Mouse (Mus musculus): Measurements from ENCODE around the gene Mtmr14. TPM values are rescaled to one million over a fixed set of nuclear protein-coding genes. Genes with fewer than 3 reads are reported as not detected.

Gene Mtmr14
- total and polyA plus RNA-seq, 3 experiments = 63.9 to 88.0 (median 81.0) TPM

DNA sequence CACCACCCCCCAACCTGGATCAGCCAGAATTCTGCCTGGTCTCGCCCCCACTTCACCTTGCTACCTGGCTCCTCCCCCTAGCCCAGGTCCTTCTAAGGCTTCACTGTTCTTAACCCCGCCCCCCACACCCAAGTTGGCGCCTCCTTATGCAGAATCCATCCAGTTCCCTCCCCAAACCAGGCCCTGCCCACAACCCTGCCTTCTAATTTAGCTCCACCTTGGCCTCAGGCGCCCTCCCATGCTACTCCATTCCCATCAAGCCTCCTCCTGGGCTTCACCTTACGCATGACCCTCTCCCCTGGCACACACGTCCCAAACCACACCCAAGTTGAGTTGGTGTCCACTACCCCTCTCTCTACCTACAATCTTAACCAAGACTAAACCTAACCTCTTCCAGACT lies 45.9 kb downstream of the Mtmr14 start:
- H3K9ac ChIP-seq (ENCODE audit: insufficient read depth, low read depth) = no peak overlapping the region
- DNase-seq (ENCODE audit: extremely low read depth) = no peak
- dilution Hi-C loops (cut with MboI; ENCODE audit: extremely low pct_ligation_motif_present, extremely low pct_unique_long_range_greater_than_20kb, low sequenced_read_pairs) = no loop called here
- H3K27ac ChIP-seq (ENCODE audit: insufficient read depth, low read depth) = no peak overlapping the region
- no peaks in the 10 kb centered on the region for H3K79me2 ChIP-seq (replicated peaks; ENCODE audit: control insufficient read depth, extremely low read depth, insufficient read depth, poor library complexity, severe bottlenecking)
- in situ Hi-C loops (cut with MboI; ENCODE audit: low pct_ligation_motif_present, low pct_unique_long_range_greater_than_20kb, low sequenced_read_pairs) = no loop called here
- H3K4me3 ChIP-seq (replicated peaks in 1 of 3; ENCODE audit: low read depth in 2 of 3, low read length in 2 of 3, poor library complexity in 1 of 3) = no peak overlapping the region
- no peak overlapping the region for H3K4me2 ChIP-seq (ENCODE audit: insufficient read depth, low read depth, poor library complexity, severe bottlenecking)
- peaks cover 0 to 8% of the 10 kb centered on the region in 2 experiments; a peak in 2 of 4 replicates for H3K4me1 ChIP-seq (ENCODE audit: control insufficient read depth in 1 of 2, insufficient read depth in 2 of 2)
- TF ChIP-seq POLR2AphosphoS2 (IDR thresholded peaks at IDR 0.05; ENCODE audit: low read depth, low read length) = no peak
- no peak for TF ChIP-seq ZMIZ1 (IDR thresholded peaks at IDR 0.05; ENCODE audit: low read depth, low read length)
- no peak for TF ChIP-seq MAFK (IDR thresholded peaks at IDR 0.05; ENCODE audit: insufficient replicate concordance, low read length)
- TF ChIP-seq ETS1 (conservative IDR thresholded peaks at IDR 0.05; ENCODE audit: low read depth, low read length) = no peak
- no peak for TF ChIP-seq MXI1 (IDR thresholded peaks at IDR 0.05; ENCODE audit: low read depth, low read length)
- no peak for TF ChIP-seq KAT2A (IDR thresholded peaks at IDR 0.05; ENCODE audit: insufficient replicate concordance, low read length)
- TF ChIP-seq RAD21 (IDR thresholded peaks at IDR 0.05; ENCODE audit: low read depth, low read length) = no peak
- TF ChIP-seq CHD2 (IDR thresholded peaks at IDR 0.05; ENCODE audit: low read length) = no peak
- TF ChIP-seq PAX5 (IDR thresholded peaks at IDR 0.05; ENCODE audit: low read length) = no peak
- no peak for TF ChIP-seq EP300 (IDR thresholded peaks at IDR 0.05; ENCODE audit: low read length)
- no peak for TF ChIP-seq MEF2A (IDR thresholded peaks at IDR 0.05; ENCODE audit: borderline replicate concordance, low read depth, low read length)
- no peak for TF ChIP-seq GABPA (IDR thresholded peaks at IDR 0.05; ENCODE audit: insufficient replicate concordance, low read depth, low read length)
- TF ChIP-seq SIN3A (IDR thresholded peaks at IDR 0.05; ENCODE audit: low read length) = no peak
- no peak for TF ChIP-seq POLR2A (IDR thresholded peaks at IDR 0.05; ENCODE audit: low read depth, low read length)
- TF ChIP-seq TCF12 (IDR thresholded peaks at IDR 0.05; ENCODE audit: low read depth, low read length) = no peak
- no peaks in the 10 kb centered on the region for H3K27me3 ChIP-seq (replicated peaks)
- H3K9me3 ChIP-seq (replicated peaks; ENCODE audit: low read length) = no peaks in the 10 kb centered on the region
- H3K36me3 ChIP-seq (replicated peaks in 1 of 2; ENCODE audit: control insufficient read depth in 1 of 2, insufficient read depth in 1 of 2, low read length in 1 of 2) = peaks cover 17 to 34% of the 10 kb centered on the region in 2 experiments

GRCm38 (mm10) chr6:113284931-113285330 lies 47.3 kb downstream of the Mtmr14 start:
- Histone ChIP-seq H3K4me1 (ENCODE audit: control insufficient read depth in 1 of 2, insufficient read depth in 2 of 2) (peaks cover 0 to 8% of the 10 kb centered on the region in 2 experiments; a peak in 2 of 4 replicates), H3K79me2 (replicated peaks; ENCODE audit: control insufficient read depth, extremely low read depth, insufficient read depth, poor library complexity, severe bottlenecking) (no peaks in the 10 kb centered on the region), H3K36me3 (replicated peaks in 1 of 2; ENCODE audit: control insufficient read depth in 1 of 2, insufficient read depth in 1 of 2, low read length in 1 of 2) (peaks cover 9 to 22% of the 10 kb centered on the region in 2 experiments), H3K27me3 (replicated peaks) (no peaks in the 10 kb centered on the region), H3K27ac (ENCODE audit: insufficient read depth, low read depth) (no peak overlapping the region), H3K4me3 (replicated peaks in 1 of 3; ENCODE audit: low read depth in 2 of 3, low read length in 2 of 3, poor library complexity in 1 of 3) (no peak overlapping the region), H3K4me2 (ENCODE audit: insufficient read depth, low read depth, poor library complexity, severe bottlenecking) (no peak overlapping the region), H3K9ac (ENCODE audit: insufficient read depth, low read depth) (no peak overlapping the region), H3K9me3 (replicated peaks; ENCODE audit: low read length) (no peaks in the 10 kb centered on the region)
- TF ChIP-seq TCF12 (IDR thresholded peaks at IDR 0.05; ENCODE audit: low read depth, low read length) (no peak), IRF4 (IDR thresholded peaks at IDR 0.05; ENCODE audit: low read depth, low read length) (no peak), ZC3H11A (IDR thresholded peaks at IDR 0.05; ENCODE audit: low read depth, low read length) (no peak), CTCF (conservative IDR thresholded peaks at IDR 0.05 in 1 of 2, IDR thresholded peaks at IDR 0.05 in 1 of 2; ENCODE audit: low read depth in 2 of 2, low read length in 2 of 2) (no peak), ZKSCAN1 (IDR thresholded peaks at IDR 0.05; ENCODE audit: borderline replicate concordance, low read depth, low read length) (no peak), MAFK (IDR thresholded peaks at IDR 0.05; ENCODE audit: insufficient replicate concordance, low read length) (no peak), EP300 (IDR thresholded peaks at IDR 0.05; ENCODE audit: low read length) (no peak), UBTF (IDR thresholded peaks at IDR 0.05; ENCODE audit: low read depth, low read length) (no peak), CHD1 (IDR thresholded peaks at IDR 0.05; ENCODE audit: low read depth, low read length) (no peak), PAX5 (IDR thresholded peaks at IDR 0.05; ENCODE audit: low read length) (no peak), JUN (IDR thresholded peaks at IDR 0.05; ENCODE audit: insufficient read depth, low read depth, low read length) (no peak), JUND (conservative IDR thresholded peaks at IDR 0.05; ENCODE audit: low read depth, low read length) (no peak), MYC (IDR thresholded peaks at IDR 0.05; ENCODE audit: low read depth, low read length) (no peak), KAT2A (IDR thresholded peaks at IDR 0.05; ENCODE audit: insufficient replicate concordance, low read length) (no peak), ELF1 (IDR thresholded peaks at IDR 0.05; ENCODE audit: low read depth, low read length) (no peak), ZNF384 (IDR thresholded peaks at IDR 0.05; ENCODE audit: low read depth, low read length) (no peak), TBP (conservative IDR thresholded peaks at IDR 0.05; ENCODE audit: low read depth, low read length) (no peak), ZMIZ1 (IDR thresholded peaks at IDR 0.05; ENCODE audit: low read depth, low read length) (no peak), CHD2 (IDR thresholded peaks at IDR 0.05; ENCODE audit: low read length) (no peak)
- DNase-seq (ENCODE audit: extremely low read depth) = no peak
- dilution Hi-C loops (cut with MboI; ENCODE audit: extremely low pct_ligation_motif_present, extremely low pct_unique_long_range_greater_than_20kb, low sequenced_read_pairs) = no loop called here
- in situ Hi-C loops (cut with MboI; ENCODE audit: low pct_ligation_motif_present, low pct_unique_long_range_greater_than_20kb, low sequenced_read_pairs) = no loop called here
